Mouse (Mus musculus) G1E (cell line): Measurements from ENCODE around the gene Rgl3.

ENCODE experiments used
- CTCF ChIP-seq: IDR thresholded peaks from 2 replicates; pipeline ENCODE4 v1.5.1; 2012; ENCODE audit warnings: low read depth, low read length, inconsistent platforms, mixed read lengths
- GATA1 ChIP-seq: IDR thresholded peaks from 2 replicates; pipeline ENCODE4 v1.6.1; 2012; ENCODE audit warnings: borderline replicate concordance, low read length, inconsistent platforms, mixed read lengths

- TF ChIP-seq GATA1, result no peak
- TF ChIP-seq CTCF, result no peak
These were observed 55.2 kb downstream of the Rgl3 start for GRCm38 (mm10) chr9:21934021-21934420.
